Mouse (Mus musculus): ENCODE data around the gene Msn.

GRCm38 (mm10) chrX:96134243-96134661 is 38.4 kb downstream of the Msn start:
- TF ChIP-seq CTCF (IDR thresholded peaks at IDR 0.05; ENCODE audit: low read depth, low read length), result no peak
- TF ChIP-seq POLR2A (IDR thresholded peaks at IDR 0.05; ENCODE audit: extremely low read depth, insufficient read depth, low read length), result no peak

All from liver, adult 2 months (tissue).